Mouse (Mus musculus): ENCODE results near the gene Fosl1. TPM values are rescaled to one million over a fixed set of nuclear protein-coding genes. Genes with fewer than 3 reads are reported as not detected.
A peak's percentile ranks its signal among the peaks of the same experiment; 100 is the strongest.

Fosl1 gene
- polyA plus RNA-seq, 1 experiment: 4.3 TPM

- peaks cover 20% of the 10 kb centered on the region for H3K36me3 ChIP-seq (replicated peaks; ENCODE audit: low read length)
- no peak for TF ChIP-seq FLI1 (IDR thresholded peaks at IDR 0.05; ENCODE audit: low read length)
- no peak for TF ChIP-seq GATA1 (IDR thresholded peaks at IDR 0.05; ENCODE audit: borderline replicate concordance, low read length)
- H3K9me3 ChIP-seq: no peaks in the 10 kb centered on the region
- peak overlapping the region; percentile 72 for H3K4me3 ChIP-seq (replicated peaks)
- peaks cover 50% of the 10 kb centered on the region for H3K4me1 ChIP-seq
- H3K27me3 ChIP-seq (replicated peaks): peaks cover 9% of the 10 kb centered on the region
These were observed 8.2 kb downstream of the Fosl1 start for GRCm38 (mm10) chr19:5455568-5455967.

GRCm38 (mm10) chr19:5456241-5456921 lies 9.0 kb downstream of the Fosl1 start:
- Histone ChIP-seq H3K27me3 (replicated peaks) (peaks cover 4% of the 10 kb centered on the region), H3K4me3 (replicated peaks) (peak overlapping the region; percentile 97), H3K9me3 (no peaks in the 10 kb centered on the region), H3K4me1 (peaks cover 56% of the 10 kb centered on the region), H3K36me3 (replicated peaks; ENCODE audit: low read length) (peaks cover 20% of the 10 kb centered on the region)
- TF ChIP-seq GATA1 (IDR thresholded peaks at IDR 0.05; ENCODE audit: borderline replicate concordance, low read length) (no peak), FLI1 (IDR thresholded peaks at IDR 0.05; ENCODE audit: low read length) (no peak)

GRCm38 (mm10) chr19:5456922-5457745 lies 9.8 kb downstream of the Fosl1 start:
- peaks cover 28% of the 10 kb centered on the region for H3K36me3 ChIP-seq (replicated peaks; ENCODE audit: low read length)
- H3K4me3 ChIP-seq (replicated peaks): peak overlapping the region; percentile 97
- no peak for TF ChIP-seq GATA1 (IDR thresholded peaks at IDR 0.05; ENCODE audit: borderline replicate concordance, low read length)
- TF ChIP-seq FLI1 (IDR thresholded peaks at IDR 0.05; ENCODE audit: low read length): no peak
- no peaks in the 10 kb centered on the region for H3K9me3 ChIP-seq
- no peaks in the 10 kb centered on the region for H3K27me3 ChIP-seq (replicated peaks)
- H3K4me1 ChIP-seq: peaks cover 57% of the 10 kb centered on the region

- Histone ChIP-seq H3K9me3 (no peaks in the 10 kb centered on the region), H3K4me3 (replicated peaks) (peak within 1 kb of the TSS; percentile 97), H3K4me1 (peaks cover 57% of the 10 kb centered on the region), H3K27me3 (replicated peaks) (no peaks in the 10 kb centered on the region), H3K36me3 (replicated peaks; ENCODE audit: low read length) (peaks cover 35% of the 10 kb centered on the region)
- no peak for TF ChIP-seq GATA1 (IDR thresholded peaks at IDR 0.05; ENCODE audit: borderline replicate concordance, low read length)
- no peak for TF ChIP-seq FLI1 (IDR thresholded peaks at IDR 0.05; ENCODE audit: low read length)
These were observed 10.5 kb downstream of the Fosl1 start, which contains the start of gene Ccdc85b for GRCm38 (mm10) chr19:5457746-5458442. Gene Ccdc85b (minus strand): TSS chr19:5457894.

GRCm38 (mm10) chr19:5459019-5459418 lies 11.7 kb downstream of the Fosl1 start:
- Histone ChIP-seq H3K27me3 (replicated peaks) (no peaks in the 10 kb centered on the region), H3K36me3 (replicated peaks; ENCODE audit: low read length) (peaks cover 42% of the 10 kb centered on the region), H3K4me1 (peaks cover 65% of the 10 kb centered on the region), H3K9me3 (no peaks in the 10 kb centered on the region), H3K4me3 (replicated peaks) (no peak overlapping the region)
- TF ChIP-seq FLI1 (IDR thresholded peaks at IDR 0.05; ENCODE audit: low read length): no peak
- no peak for TF ChIP-seq GATA1 (IDR thresholded peaks at IDR 0.05; ENCODE audit: borderline replicate concordance, low read length)

- Histone ChIP-seq H3K4me3 (replicated peaks) (peak overlapping the region; percentile 100), H3K27me3 (replicated peaks) (no peaks in the 10 kb centered on the region), H3K36me3 (replicated peaks; ENCODE audit: low read length) (peaks cover 42% of the 10 kb centered on the region), H3K9me3 (no peaks in the 10 kb centered on the region), H3K4me1 (peaks cover 71% of the 10 kb centered on the region)
- TF ChIP-seq FLI1 (IDR thresholded peaks at IDR 0.05; ENCODE audit: low read length) (no peak), GATA1 (IDR thresholded peaks at IDR 0.05; ENCODE audit: borderline replicate concordance, low read length) (no peak)
These were observed 12.5 kb downstream of the Fosl1 start for GRCm38 (mm10) chr19:5459896-5460295.

GRCm38 (mm10) chr19:5460465-5460911 lies 13.1 kb downstream of the Fosl1 start, which contains the start of gene Fibp:
Gene Fibp (plus strand): TSS chr19:5460615.
- Histone ChIP-seq H3K9me3 (no peaks in the 10 kb centered on the region), H3K27me3 (replicated peaks) (no peaks in the 10 kb centered on the region), H3K36me3 (replicated peaks; ENCODE audit: low read length) (peaks cover 42% of the 10 kb centered on the region), H3K4me3 (replicated peaks) (peak within 1 kb of the TSS; percentile 100), H3K4me1 (peaks cover 69% of the 10 kb centered on the region)
- TF ChIP-seq GATA1 (IDR thresholded peaks at IDR 0.05; ENCODE audit: borderline replicate concordance, low read length): no peak
- no peak for TF ChIP-seq FLI1 (IDR thresholded peaks at IDR 0.05; ENCODE audit: low read length)

- no peaks in the 10 kb centered on the region for H3K27me3 ChIP-seq (replicated peaks)
- no peaks in the 10 kb centered on the region for H3K9me3 ChIP-seq
- H3K4me1 ChIP-seq: peaks cover 66% of the 10 kb centered on the region
- peak overlapping the region; percentile 100 for H3K4me3 ChIP-seq (replicated peaks)
- TF ChIP-seq GATA1 (IDR thresholded peaks at IDR 0.05; ENCODE audit: borderline replicate concordance, low read length): no peak
- TF ChIP-seq FLI1 (IDR thresholded peaks at IDR 0.05; ENCODE audit: low read length): no peak
- H3K36me3 ChIP-seq (replicated peaks; ENCODE audit: low read length): peaks cover 51% of the 10 kb centered on the region
These were observed 14.1 kb downstream of the Fosl1 start for GRCm38 (mm10) chr19:5461411-5461810.

- peaks cover 67% of the 10 kb centered on the region for H3K36me3 ChIP-seq (replicated peaks; ENCODE audit: low read length)
- peaks cover 73% of the 10 kb centered on the region for H3K4me1 ChIP-seq
- TF ChIP-seq GATA1 (IDR thresholded peaks at IDR 0.05; ENCODE audit: borderline replicate concordance, low read length) (no peak), FLI1 (IDR thresholded peaks at IDR 0.05; ENCODE audit: low read length) (no peak)
- H3K4me3 ChIP-seq (replicated peaks): no peak overlapping the region
- no peaks in the 10 kb centered on the region for H3K9me3 ChIP-seq
- H3K27me3 ChIP-seq (replicated peaks): no peaks in the 10 kb centered on the region
These were observed 15.9 kb downstream of the Fosl1 start for GRCm38 (mm10) chr19:5463212-5463611.
